Mouse (Mus musculus): ENCODE data around the gene Grk6.

Gene Grk6

GRCm38 (mm10) chr13:55464027-55464884 lies 19.4 kb downstream of the Grk6 start, which contains the start of gene Prr7:
TSS of gene Prr7 (plus strand) at chr13:55464267.
- DNase-seq (ENCODE audit: low spot score), result peak; percentile 82

- DNase-seq (ENCODE audit: low spot score), result peak; percentile 68
These were observed 20.3 kb downstream of the Grk6 start for GRCm38 (mm10) chr13:55465184-55465583.

GRCm38 (mm10) chr13:55465830-55466440 lies 21.1 kb downstream of the Grk6 start:
- no peak for DNase-seq (ENCODE audit: low spot score)

- DNase-seq (ENCODE audit: low spot score), result peak; percentile 64
These were observed 24.1 kb downstream of the Grk6 start for GRCm38 (mm10) chr13:55468851-55469560.

- DNase-seq (ENCODE audit: low spot score), result no peak
These were observed 25.5 kb downstream of the Grk6 start for GRCm38 (mm10) chr13:55470372-55470771.

- peak; percentile 85 for DNase-seq (ENCODE audit: low spot score)
These were observed 26.4 kb downstream of the Grk6 start for GRCm38 (mm10) chr13:55471156-55471818.

- no peak for DNase-seq (ENCODE audit: low spot score)
These were observed 26.9 kb downstream of the Grk6 start for GRCm38 (mm10) chr13:55471819-55472131.

- peak; percentile 66 for DNase-seq (ENCODE audit: low spot score)
These were observed 27.5 kb downstream of the Grk6 start for GRCm38 (mm10) chr13:55472132-55473022.

- peak; percentile 75 for DNase-seq (ENCODE audit: low spot score)
These were observed 28.4 kb downstream of the Grk6 start for GRCm38 (mm10) chr13:55473076-55473831.

- no peak for DNase-seq (ENCODE audit: low spot score)
These were observed 29.1 kb downstream of the Grk6 start for GRCm38 (mm10) chr13:55473961-55474360.

GRCm38 (mm10) chr13:55474621-55475069 lies 29.8 kb downstream of the Grk6 start:
- peak; percentile 86 for DNase-seq (ENCODE audit: low spot score)

- DNase-seq (ENCODE audit: low spot score), result no peak
These were observed 30.9 kb downstream of the Grk6 start for GRCm38 (mm10) chr13:55475750-55476149.

GRCm38 (mm10) chr13:55476256-55476655 lies 31.4 kb downstream of the Grk6 start:
- no peak for DNase-seq (ENCODE audit: low spot score)

- DNase-seq (ENCODE audit: low spot score), result no peak
These were observed 32.6 kb downstream of the Grk6 start for GRCm38 (mm10) chr13:55477492-55477891.

GRCm38 (mm10) chr13:55478036-55478435 lies 33.2 kb downstream of the Grk6 start:
- peak; percentile 59 for DNase-seq (ENCODE audit: low spot score)

- no peak for DNase-seq (ENCODE audit: low spot score)
These were observed 34.1 kb downstream of the Grk6 start for GRCm38 (mm10) chr13:55479008-55479407.

GRCm38 (mm10) chr13:55479929-55480328 lies 35.1 kb downstream of the Grk6 start:
- DNase-seq (ENCODE audit: low spot score), result no peak

GRCm38 (mm10) chr13:55482542-55482941 lies 37.7 kb downstream of the Grk6 start:
- DNase-seq (ENCODE audit: low spot score), result no peak

- DNase-seq (ENCODE audit: low spot score), result no peak
These were observed 38.2 kb downstream of the Grk6 start for GRCm38 (mm10) chr13:55483071-55483470.

- DNase-seq (ENCODE audit: low spot score), result peak; percentile 77
These were observed 38.7 kb downstream of the Grk6 start for GRCm38 (mm10) chr13:55483593-55483992.
